Mouse (Mus musculus): ENCODE data around the gene Srsf1.

GRCm38 (mm10) chr11:88008641-88009040 lies 38.5 kb upstream of the Srsf1 start:
- TF ChIP-seq CTCF (IDR thresholded peaks at IDR 0.05) (no peak), EP300 (IDR thresholded peaks at IDR 0.05) (no peak)
